Mouse (Mus musculus): ENCODE measurements around the gene Fam50b. TPM values are rescaled to one million over a fixed set of nuclear protein-coding genes. Genes with fewer than 3 reads are reported as not detected.

Gene Fam50b
- polyA plus RNA-seq, 1 experiment from 2014 or later: 0.11 TPM

DNA sequence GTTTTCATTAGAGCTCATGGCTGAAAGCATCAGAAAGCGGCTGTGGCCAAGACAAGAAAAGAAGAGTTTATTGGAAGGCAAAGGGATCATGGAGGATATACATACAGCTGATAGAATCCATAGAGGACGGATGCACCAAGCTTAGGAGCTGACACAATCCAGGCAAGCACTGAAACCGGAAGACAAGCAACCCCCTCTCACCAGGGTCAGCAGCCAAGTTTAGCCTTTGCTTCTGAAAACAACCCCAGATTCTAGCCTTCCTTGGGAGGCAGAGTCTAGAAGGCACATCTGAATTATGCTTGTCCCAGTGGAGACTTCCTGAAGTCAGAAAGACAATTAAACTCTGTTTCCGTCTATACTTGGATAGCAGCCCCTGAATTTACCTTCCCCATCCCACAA, 47.0 kb downstream of the Fam50b start:
- Histone ChIP-seq H3K27me3 (ENCODE audit: low read depth, poor library complexity, severe bottlenecking) (no peaks in the 10 kb centered on the region), H3K27ac (no peak overlapping the region), H3K36me3 (no peaks in the 10 kb centered on the region), H3K9me3 (replicated peaks) (no peaks in the 10 kb centered on the region), H3K4me1 (0 out of 2 replicates have a peak, but pooled peaks cover 4% of the 10 kb centered on the region), H3K4me3 (no peak overlapping the region)
- DNase-seq (ENCODE audit: low spot score): no peak
- WGBS: 81% methylated on average over 4 of the region's 4 CpGs

GRCm38 (mm10) chr13:34784818-34785217, 50.2 kb downstream of the Fam50b start:
- 86% methylated on average over 8 of the region's 8 CpGs for WGBS
- Histone ChIP-seq H3K4me3 (no peak overlapping the region), H3K36me3 (no peaks in the 10 kb centered on the region), H3K9me3 (replicated peaks) (no peaks in the 10 kb centered on the region), H3K27ac (no peak overlapping the region), H3K27me3 (ENCODE audit: low read depth, poor library complexity, severe bottlenecking) (no peaks in the 10 kb centered on the region), H3K4me1 (0 out of 2 replicates have a peak, but pooled peaks cover 4% of the 10 kb centered on the region)
- DNase-seq (ENCODE audit: low spot score): no peak

GRCm38 (mm10) chr13:34786634-34787033, 52.0 kb downstream of the Fam50b start:
- no peak for DNase-seq (ENCODE audit: low spot score)
- no peak overlapping the region for H3K27ac ChIP-seq
- no peaks in the 10 kb centered on the region for H3K27me3 ChIP-seq (ENCODE audit: low read depth, poor library complexity, severe bottlenecking)
- 89% methylated on average over 5 of the region's 5 CpGs for WGBS
- H3K4me1 ChIP-seq: no peaks in the 10 kb centered on the region
- no peak overlapping the region for H3K4me3 ChIP-seq
- H3K36me3 ChIP-seq: no peaks in the 10 kb centered on the region
- no peaks in the 10 kb centered on the region for H3K9me3 ChIP-seq (replicated peaks)

GRCm38 (mm10) chr13:34787546-34787945, 52.9 kb downstream of the Fam50b start:
- Histone ChIP-seq H3K27ac (no peak overlapping the region), H3K9me3 (replicated peaks) (no peaks in the 10 kb centered on the region), H3K4me1 (no peaks in the 10 kb centered on the region), H3K4me3 (no peak overlapping the region), H3K36me3 (no peaks in the 10 kb centered on the region), H3K27me3 (ENCODE audit: low read depth, poor library complexity, severe bottlenecking) (no peaks in the 10 kb centered on the region)
- WGBS: 81% methylated on average over 5 of the region's 5 CpGs
- no peak for DNase-seq (ENCODE audit: low spot score)

DNA sequence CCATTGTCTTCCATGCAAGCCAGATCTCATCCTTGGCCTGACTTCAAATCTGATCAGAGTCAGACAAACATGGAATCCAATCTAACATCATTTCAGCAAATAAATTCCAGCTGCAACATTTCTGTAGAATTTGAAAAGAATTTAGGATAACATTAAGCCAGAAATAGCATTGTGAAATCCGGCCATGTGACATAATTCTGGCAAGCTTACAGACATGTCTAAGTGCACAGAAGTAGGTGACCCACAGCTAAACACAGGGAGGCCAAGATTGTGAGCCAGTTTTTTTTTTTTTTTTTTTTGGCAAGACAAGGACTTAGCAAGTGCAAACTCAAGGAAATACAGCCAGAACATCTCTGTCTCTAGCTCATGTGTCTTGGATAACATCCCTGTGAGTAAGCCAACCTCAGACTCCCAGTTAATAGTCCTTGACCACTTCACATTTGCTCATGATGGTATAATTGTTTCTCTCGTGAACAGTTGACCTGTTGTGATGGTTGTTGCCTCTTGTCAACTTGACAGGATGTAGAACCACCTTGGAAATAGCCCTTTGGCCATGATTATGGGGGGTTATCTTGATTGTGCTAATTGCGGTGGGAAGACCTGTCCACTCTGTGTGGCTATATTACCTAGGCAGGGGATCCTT, 54.6 kb downstream of the Fam50b start:
- WGBS: 89% methylated on average over 3 of the region's 3 CpGs
- no peaks in the 10 kb centered on the region for H3K4me1 ChIP-seq
- no peaks in the 10 kb centered on the region for H3K9me3 ChIP-seq (replicated peaks)
- DNase-seq (ENCODE audit: low spot score): no peak
- no peak overlapping the region for H3K27ac ChIP-seq
- H3K27me3 ChIP-seq (ENCODE audit: low read depth, poor library complexity, severe bottlenecking): no peaks in the 10 kb centered on the region
- no peak overlapping the region for H3K4me3 ChIP-seq
- H3K36me3 ChIP-seq: no peaks in the 10 kb centered on the region

- no peaks in the 10 kb centered on the region for H3K4me1 ChIP-seq
- WGBS: 77% methylated on average over 7 of the region's 7 CpGs
- H3K27me3 ChIP-seq (ENCODE audit: low read depth, poor library complexity, severe bottlenecking): no peaks in the 10 kb centered on the region
- no peak overlapping the region for H3K27ac ChIP-seq
- no peak for DNase-seq (ENCODE audit: low spot score)
- no peaks in the 10 kb centered on the region for H3K9me3 ChIP-seq (replicated peaks)
- H3K36me3 ChIP-seq: no peaks in the 10 kb centered on the region
- no peak overlapping the region for H3K4me3 ChIP-seq
These were observed 58.4 kb downstream of the Fam50b start for GRCm38 (mm10) chr13:34793066-34793465.

DNA sequence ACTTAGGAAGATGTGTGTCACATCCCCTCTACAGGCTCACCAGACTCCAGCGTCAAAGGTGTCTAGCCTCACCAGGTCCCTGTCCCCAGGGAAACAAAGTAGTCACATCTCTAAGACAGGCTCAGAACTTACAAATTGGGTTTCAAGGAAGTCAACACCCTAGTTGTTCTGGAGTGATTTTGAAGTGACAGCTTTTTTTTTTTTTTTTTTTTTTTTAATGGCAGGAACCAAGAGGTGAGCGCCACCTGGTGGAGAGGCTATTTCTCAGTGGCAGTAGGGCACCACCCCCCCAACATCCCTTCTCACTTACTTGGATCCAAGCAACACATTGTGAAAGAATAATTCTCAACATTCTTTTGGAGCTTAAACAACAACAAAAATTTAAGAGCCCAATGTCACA, 59.2 kb downstream of the Fam50b start:
- no peaks in the 10 kb centered on the region for H3K36me3 ChIP-seq
- WGBS: 41% methylated on average over 2 of the region's 2 CpGs
- no peaks in the 10 kb centered on the region for H3K4me1 ChIP-seq
- no peaks in the 10 kb centered on the region for H3K27me3 ChIP-seq (ENCODE audit: low read depth, poor library complexity, severe bottlenecking)
- DNase-seq (ENCODE audit: low spot score): peak; percentile 51
- H3K27ac ChIP-seq: no peak overlapping the region
- no peaks in the 10 kb centered on the region for H3K9me3 ChIP-seq (replicated peaks)
- H3K4me3 ChIP-seq: no peak overlapping the region

GRCm38 (mm10) chr13:34794426-34794825, 59.8 kb downstream of the Fam50b start:
- Histone ChIP-seq H3K9me3 (replicated peaks) (no peaks in the 10 kb centered on the region), H3K4me1 (no peaks in the 10 kb centered on the region), H3K27me3 (ENCODE audit: low read depth, poor library complexity, severe bottlenecking) (no peaks in the 10 kb centered on the region), H3K4me3 (no peak overlapping the region), H3K27ac (no peak overlapping the region), H3K36me3 (no peaks in the 10 kb centered on the region)
- DNase-seq (ENCODE audit: low spot score): no peak
- 81% methylated on average over 2 of the region's 2 CpGs for WGBS

Other genes starting within 250 kb of the Fam50b start
- 1.9 and 2.5 TPM in 2 replicates for gene Pxdc1, start 81.4 kb upstream of the Fam50b start, polyA plus RNA-seq (2016; fragmentation: Nextera tagmentation; extraction: Ambion mirVana)
- 51.2 and 62.5 TPM in 2 replicates for gene Prpf4b, start 140.5 kb downstream of the Fam50b start, polyA plus RNA-seq (2016; fragmentation: Nextera tagmentation; extraction: Ambion mirVana)
- gene Fam217a, start 189.5 kb downstream of the Fam50b start, polyA plus RNA-seq (2016; fragmentation: Nextera tagmentation; extraction: Ambion mirVana): 0.70 and 1.3 TPM in 2 replicates
- gene 4933417A18Rik, start 189.6 kb downstream of the Fam50b start, polyA plus RNA-seq (2016; fragmentation: Nextera tagmentation; extraction: Ambion mirVana): not detected in 2 replicates
- gene Eci3, start 229.0 kb downstream of the Fam50b start, polyA plus RNA-seq (2016; fragmentation: Nextera tagmentation; extraction: Ambion mirVana): 0.15 TPM in 1 of 2 replicates, not detected in the other